Mouse (Mus musculus) stomach, embryonic 14.5 days (tissue): ENCODE measurements around the gene Olfr980. TPM values are rescaled to one million over a fixed set of nuclear protein-coding genes. Genes with fewer than 3 reads are reported as not detected.
"Not testable (repeated sequence)": the region's sequence is repeated elsewhere in the genome, so short reads cannot be mapped to it uniquely, and the experiment has no call there.

Source experiments
- ATAC-seq: fragments of 200-750 bp; cut with Nextera tagmentation; 2 replicates; pipeline ENCODE4 v1.8.0; 2017; ENCODE audit warnings: low read depth, moderate TSS enrichment; ENCODE audit not compliant: insufficient number of reproducible peaks, insufficient read depth, low FRiP score
- H3K27ac ChIP-seq: fragments of 300-500 bp; sonication (generic); 2 replicates; pipeline ENCODE4 v1.5.1; 2014; ENCODE audit warnings: mild to moderate bottlenecking, low read length, moderate library complexity, mixed read lengths
- H3K27me3 ChIP-seq: fragments of 300-500 bp; sonication (generic); 2 replicates; pipeline ENCODE4 v1.6.1; 2014; ENCODE audit warnings: low read length, control low read depth, mixed read lengths; ENCODE audit not compliant: control insufficient read depth, insufficient read depth
- H3K36me3 ChIP-seq: fragments of 300-500 bp; sonication (generic); 2 replicates; pipeline ENCODE4 v1.6.1; 2014; ENCODE audit warnings: mild to moderate bottlenecking, control low read depth, low read length, moderate library complexity, mixed read lengths; ENCODE audit not compliant: control insufficient read depth, insufficient read depth
- H3K4me1 ChIP-seq: fragments of 300-500 bp; sonication (generic); 2 replicates; pipeline ENCODE4 v1.6.1; 2014; ENCODE audit warnings: low read length, control low read depth, mixed read lengths; ENCODE audit not compliant: control insufficient read depth, insufficient read depth
- H3K4me2 ChIP-seq: fragments of 300-500 bp; sonication (generic); replicated peaks from 2 replicates; pipeline ENCODE4 v1.6.1; 2014; ENCODE audit warnings: low read depth, low read length, control low read depth
- H3K4me3 ChIP-seq: fragments of 300-500 bp; sonication (generic); 2 replicates; pipeline ENCODE4 v1.5.1; 2014; ENCODE audit warnings: low read depth, low read length, control low read depth
- H3K9ac ChIP-seq: fragments of 300-500 bp; sonication (generic); replicated peaks from 2 replicates; pipeline ENCODE4 v1.6.1; 2014; ENCODE audit warnings: low read depth, mild to moderate bottlenecking, control low read depth, low read length, moderate library complexity, mixed read lengths
- H3K9me3 ChIP-seq: fragments of 300-500 bp; sonication (generic); 2 replicates; pipeline ENCODE4 v1.6.1; 2016; ENCODE audit warnings: low read depth, low read length, control low read depth; ENCODE audit not compliant: control insufficient read depth
- WGBS: fragments of 180-500 bp; shearing (Covaris S2); extraction: QIAGEN DNeasy Blood & Tissue Kit; methylation state at CpG from one replicate; pipeline ENCODE4 v1.1.7; 2014; 5-methylcytosine and 5-hydroxymethylcytosine counted together
- polyA plus RNA-seq: library from polyadenylated mRNA; unstranded; fragments of >200 nt; fragmentation: Nextera tagmentation; extraction: Ambion mirVana; gene quantifications from 2 replicates; pipeline ENCODE4 v1.2.1, GENCODE M21; 2014

The Olfr980 gene
- polyA plus RNA-seq: not detected in 2 replicates

GRCm38 (mm10) chr9:40009482-40009881 is at the start of gene Olfr980:
Olfr980 (minus strand) TSS chr9:40009582.
- ATAC-seq: no peak
- Histone ChIP-seq H3K4me1 (no peaks in the 10 kb centered on the region), H3K9me3 (no peaks in the 10 kb centered on the region), H3K4me2 (no peak within 1 kb of the TSS), H3K4me3 (no peak within 1 kb of the TSS), H3K9ac (no peak within 1 kb of the TSS), H3K36me3 (no peaks in the 10 kb centered on the region), H3K27me3 (no peaks in the 10 kb centered on the region), H3K27ac (no peak within 1 kb of the TSS)
- WGBS: 85% methylated on average over 1 of the region's 1 CpGs

GRCm38 (mm10) chr9:40050138-40050537 is 40.8 kb upstream of the Olfr980 start:
- no peak overlapping the region for H3K4me2 ChIP-seq
- no peak overlapping the region for H3K4me3 ChIP-seq
- no peaks in the 10 kb centered on the region for H3K27me3 ChIP-seq
- no peak for ATAC-seq
- H3K36me3 ChIP-seq: no peaks in the 10 kb centered on the region
- H3K9me3 ChIP-seq: no peaks in the 10 kb centered on the region
- H3K27ac ChIP-seq: no peak overlapping the region
- WGBS: 93% methylated on average over 19 of the region's 19 CpGs
- H3K4me1 ChIP-seq: no peaks in the 10 kb centered on the region
- H3K9ac ChIP-seq: no peak overlapping the region

GRCm38 (mm10) chr9:40021164-40021563 is 11.8 kb upstream of the Olfr980 start, which contains the start of gene Olfr981:
Olfr981 (plus strand) TSS chr9:40021464.
- H3K27ac ChIP-seq: no peak within 1 kb of the TSS
- H3K9me3 ChIP-seq: no peaks in the 10 kb centered on the region
- no peak within 1 kb of the TSS for H3K9ac ChIP-seq
- no peaks in the 10 kb centered on the region for H3K4me1 ChIP-seq
- no peaks in the 10 kb centered on the region for H3K36me3 ChIP-seq
- no peak for ATAC-seq
- 58% methylated on average over 2 of the region's 2 CpGs for WGBS
- H3K27me3 ChIP-seq: no peaks in the 10 kb centered on the region
- H3K4me3 ChIP-seq: no peak within 1 kb of the TSS
- H3K4me2 ChIP-seq: no peak within 1 kb of the TSS

GRCm38 (mm10) chr9:40003365-40003764 is 6.0 kb downstream of the Olfr980 start, which contains the start of gene Olfr979:
Olfr979 (minus strand) TSS chr9:40003465.
- H3K4me2 ChIP-seq: no peak within 1 kb of the TSS
- H3K27me3 ChIP-seq: no peaks in the 10 kb centered on the region
- no peak for ATAC-seq
- H3K4me3 ChIP-seq: no peak within 1 kb of the TSS
- 94% methylated on average over 1 of the region's 1 CpGs for WGBS
- no peak within 1 kb of the TSS for H3K9ac ChIP-seq
- H3K4me1 ChIP-seq: no peaks in the 10 kb centered on the region
- H3K36me3 ChIP-seq: no peaks in the 10 kb centered on the region
- no peaks in the 10 kb centered on the region for H3K9me3 ChIP-seq
- no peak within 1 kb of the TSS for H3K27ac ChIP-seq

GRCm38 (mm10) chr9:39991813-39992212 is 17.6 kb downstream of the Olfr980 start, which contains the start of gene Olfr978:
Olfr978 (plus strand) TSS chr9:39992113.
- H3K27ac ChIP-seq: no peak within 1 kb of the TSS
- no peaks in the 10 kb centered on the region for H3K9me3 ChIP-seq
- no peak within 1 kb of the TSS for H3K9ac ChIP-seq
- 79% methylated on average over 2 of the region's 2 CpGs for WGBS
- no peaks in the 10 kb centered on the region for H3K27me3 ChIP-seq
- H3K4me2 ChIP-seq: no peak within 1 kb of the TSS
- no peaks in the 10 kb centered on the region for H3K4me1 ChIP-seq
- H3K4me3 ChIP-seq: no peak within 1 kb of the TSS
- no peaks in the 10 kb centered on the region for H3K36me3 ChIP-seq
- ATAC-seq: no peak

- not testable (repeated sequence) for H3K4me2 ChIP-seq, H3K9ac ChIP-seq, ATAC-seq, H3K36me3 ChIP-seq, H3K27ac ChIP-seq, H3K4me1 ChIP-seq, H3K9me3 ChIP-seq, H3K27me3 ChIP-seq, H3K4me3 ChIP-seq
- WGBS: 81% methylated on average over 1 of the region's 1 CpGs
Observed at GRCm38 (mm10) chr9:39976581-39977145, 32.7 kb downstream of the Olfr980 start.

- not testable (repeated sequence) for H3K4me3 ChIP-seq, H3K4me1 ChIP-seq, H3K36me3 ChIP-seq, H3K9ac ChIP-seq, H3K27ac ChIP-seq, H3K9me3 ChIP-seq, H3K27me3 ChIP-seq, ATAC-seq, H3K4me2 ChIP-seq
- 83% methylated on average over 7 of the region's 9 CpGs for WGBS
Observed at GRCm38 (mm10) chr9:39961033-39961432, 48.3 kb downstream of the Olfr980 start, which contains the start of gene Olfr976. Olfr976 (minus strand) TSS chr9:39961133.
